Mouse (Mus musculus) lung, postnatal 10 days (tissue): ENCODE measurements around the gene Mettl8.
A peak's percentile ranks its signal among the peaks of the same experiment; 100 is the strongest.

Experiments used
- DNase-seq: peaks from one replicate; pipeline ENCODE4 v3.0.0; 2021

Mettl8 gene

GRCm38 (mm10) chr2:70924049-70924448, 131.3 kb downstream of the Mettl8 start:
- no peak for DNase-seq

- peak; percentile 20 for DNase-seq
Observed at GRCm38 (mm10) chr2:70922814-70923213, 132.6 kb downstream of the Mettl8 start.

GRCm38 (mm10) chr2:70920937-70921596, 134.3 kb downstream of the Mettl8 start:
- no peak for DNase-seq

- DNase-seq: no peak
Observed at GRCm38 (mm10) chr2:70919913-70920522, 135.4 kb downstream of the Mettl8 start.

- DNase-seq: no peak
Observed at GRCm38 (mm10) chr2:70918516-70918915, 136.9 kb downstream of the Mettl8 start.
